Mouse (Mus musculus) 3134 (cell line): ENCODE results near the gene Igdcc3.

Experiments used
- DNase-seq: peaks from one replicate; pipeline ENCODE4 v3.0.0-alpha.2; 2011; ENCODE audit warnings: low spot score; ENCODE audit not compliant: insufficient read length; ENCODE audit errors: extremely low read depth

Gene Igdcc3

GRCm38 (mm10) chr9:65233243-65233985 is 92.4 kb downstream of the Igdcc3 start:
- no peak for DNase-seq

- no peak for DNase-seq
Measured at GRCm38 (mm10) chr9:65234734-65235133, 93.7 kb downstream of the Igdcc3 start.
